Mouse (Mus musculus): ENCODE measurements around the gene Peak1. TPM values are rescaled to one million over a fixed set of nuclear protein-coding genes. Genes with fewer than 3 reads are reported as not detected.

Peak1 gene
- polyA plus RNA-seq, 1 experiment = 5.5 TPM

- Histone ChIP-seq H3K4me3 (ENCODE audit: control insufficient read depth, low read depth, low read length) (no peak overlapping the region), H3K27me3 (ENCODE audit: control insufficient read depth, insufficient read depth, low read length) (no peaks in the 10 kb centered on the region), H3K36me3 (ENCODE audit: control insufficient read depth, insufficient read depth, low read length) (no peaks in the 10 kb centered on the region), H3K4me1 (ENCODE audit: control insufficient read depth, insufficient read depth, low read length) (no peaks in the 10 kb centered on the region), H3K27ac (ENCODE audit: control insufficient read depth, insufficient read depth, low read depth, low read length) (no peak overlapping the region)
- TF ChIP-seq POLR2A (IDR thresholded peaks at IDR 0.05; ENCODE audit: control insufficient read depth, low read depth, low read length) (no peak), CTCF (IDR thresholded peaks at IDR 0.05; ENCODE audit: control insufficient read depth, insufficient read depth, insufficient replicate concordance, low read depth, low read length) (no peak)
Measured at GRCm38 (mm10) chr9:56244336-56244735, 173.5 kb downstream of the Peak1 start.

- Histone ChIP-seq H3K27me3 (ENCODE audit: control insufficient read depth, insufficient read depth, low read length) (no peaks in the 10 kb centered on the region), H3K27ac (ENCODE audit: control insufficient read depth, insufficient read depth, low read depth, low read length) (no peak overlapping the region), H3K4me3 (ENCODE audit: control insufficient read depth, low read depth, low read length) (no peak overlapping the region), H3K36me3 (ENCODE audit: control insufficient read depth, insufficient read depth, low read length) (no peaks in the 10 kb centered on the region), H3K4me1 (ENCODE audit: control insufficient read depth, insufficient read depth, low read length) (no peaks in the 10 kb centered on the region)
- TF ChIP-seq POLR2A (IDR thresholded peaks at IDR 0.05; ENCODE audit: control insufficient read depth, low read depth, low read length) = no peak
- TF ChIP-seq CTCF (IDR thresholded peaks at IDR 0.05; ENCODE audit: control insufficient read depth, insufficient read depth, insufficient replicate concordance, low read depth, low read length) = no peak
Measured at GRCm38 (mm10) chr9:56243885-56244284, 174.0 kb downstream of the Peak1 start.

GRCm38 (mm10) chr9:56242686-56243085 is 175.2 kb downstream of the Peak1 start:
- no peaks in the 10 kb centered on the region for H3K27me3 ChIP-seq (ENCODE audit: control insufficient read depth, insufficient read depth, low read length)
- no peak overlapping the region for H3K27ac ChIP-seq (ENCODE audit: control insufficient read depth, insufficient read depth, low read depth, low read length)
- no peaks in the 10 kb centered on the region for H3K4me1 ChIP-seq (ENCODE audit: control insufficient read depth, insufficient read depth, low read length)
- H3K4me3 ChIP-seq (ENCODE audit: control insufficient read depth, low read depth, low read length) = no peak overlapping the region
- no peaks in the 10 kb centered on the region for H3K36me3 ChIP-seq (ENCODE audit: control insufficient read depth, insufficient read depth, low read length)
- no peak for TF ChIP-seq CTCF (IDR thresholded peaks at IDR 0.05; ENCODE audit: control insufficient read depth, insufficient read depth, insufficient replicate concordance, low read depth, low read length)
- TF ChIP-seq POLR2A (IDR thresholded peaks at IDR 0.05; ENCODE audit: control insufficient read depth, low read depth, low read length) = no peak

DNA sequence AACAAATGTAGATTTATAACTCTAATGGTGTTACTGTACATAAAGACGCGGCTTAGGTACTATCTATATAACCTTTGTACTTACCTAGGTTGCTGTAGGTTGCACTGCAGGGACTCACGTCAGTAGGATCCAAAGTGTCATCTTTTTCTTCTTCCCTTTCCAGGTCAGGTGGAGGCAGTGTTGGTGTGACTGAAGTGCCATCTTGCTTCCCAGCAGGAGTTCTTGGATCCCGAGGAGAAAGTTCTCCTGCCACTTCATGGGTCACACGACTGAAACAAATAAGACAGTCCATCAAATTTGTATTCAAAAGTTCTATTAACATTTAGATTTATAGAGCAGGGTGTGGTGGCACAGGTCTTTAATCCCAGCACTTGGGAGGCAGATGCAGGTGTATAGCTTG is 176.8 kb downstream of the Peak1 start:
- no peak overlapping the region for H3K27ac ChIP-seq (ENCODE audit: control insufficient read depth, insufficient read depth, low read depth, low read length)
- no peaks in the 10 kb centered on the region for H3K4me1 ChIP-seq (ENCODE audit: control insufficient read depth, insufficient read depth, low read length)
- TF ChIP-seq POLR2A (IDR thresholded peaks at IDR 0.05; ENCODE audit: control insufficient read depth, low read depth, low read length) (no peak), CTCF (IDR thresholded peaks at IDR 0.05; ENCODE audit: control insufficient read depth, insufficient read depth, insufficient replicate concordance, low read depth, low read length) (no peak)
- H3K4me3 ChIP-seq (ENCODE audit: control insufficient read depth, low read depth, low read length) = no peak overlapping the region
- no peaks in the 10 kb centered on the region for H3K27me3 ChIP-seq (ENCODE audit: control insufficient read depth, insufficient read depth, low read length)
- H3K36me3 ChIP-seq (ENCODE audit: control insufficient read depth, insufficient read depth, low read length) = no peaks in the 10 kb centered on the region

- TF ChIP-seq POLR2A (IDR thresholded peaks at IDR 0.05; ENCODE audit: control insufficient read depth, low read depth, low read length) = no peak
- no peak for TF ChIP-seq CTCF (IDR thresholded peaks at IDR 0.05; ENCODE audit: control insufficient read depth, insufficient read depth, insufficient replicate concordance, low read depth, low read length)
- H3K27me3 ChIP-seq (ENCODE audit: control insufficient read depth, insufficient read depth, low read length) = no peaks in the 10 kb centered on the region
- H3K27ac ChIP-seq (ENCODE audit: control insufficient read depth, insufficient read depth, low read depth, low read length) = no peak overlapping the region
- no peak overlapping the region for H3K4me3 ChIP-seq (ENCODE audit: control insufficient read depth, low read depth, low read length)
- no peaks in the 10 kb centered on the region for H3K36me3 ChIP-seq (ENCODE audit: control insufficient read depth, insufficient read depth, low read length)
- no peaks in the 10 kb centered on the region for H3K4me1 ChIP-seq (ENCODE audit: control insufficient read depth, insufficient read depth, low read length)
Measured at GRCm38 (mm10) chr9:56235871-56236298, 182.0 kb downstream of the Peak1 start.

- Histone ChIP-seq H3K27ac (ENCODE audit: control insufficient read depth, insufficient read depth, low read depth, low read length) (no peak overlapping the region), H3K36me3 (ENCODE audit: control insufficient read depth, insufficient read depth, low read length) (no peaks in the 10 kb centered on the region), H3K4me3 (ENCODE audit: control insufficient read depth, low read depth, low read length) (no peak overlapping the region), H3K27me3 (ENCODE audit: control insufficient read depth, insufficient read depth, low read length) (no peaks in the 10 kb centered on the region), H3K4me1 (ENCODE audit: control insufficient read depth, insufficient read depth, low read length) (no peaks in the 10 kb centered on the region)
- TF ChIP-seq CTCF (IDR thresholded peaks at IDR 0.05; ENCODE audit: control insufficient read depth, insufficient read depth, insufficient replicate concordance, low read depth, low read length) (no peak), POLR2A (IDR thresholded peaks at IDR 0.05; ENCODE audit: control insufficient read depth, low read depth, low read length) (no peak)
Measured at GRCm38 (mm10) chr9:56235281-56235680, 182.6 kb downstream of the Peak1 start.

GRCm38 (mm10) chr9:56234561-56234960 is 183.3 kb downstream of the Peak1 start:
- no peak overlapping the region for H3K4me3 ChIP-seq (ENCODE audit: control insufficient read depth, low read depth, low read length)
- H3K27me3 ChIP-seq (ENCODE audit: control insufficient read depth, insufficient read depth, low read length) = no peaks in the 10 kb centered on the region
- no peaks in the 10 kb centered on the region for H3K4me1 ChIP-seq (ENCODE audit: control insufficient read depth, insufficient read depth, low read length)
- TF ChIP-seq POLR2A (IDR thresholded peaks at IDR 0.05; ENCODE audit: control insufficient read depth, low read depth, low read length) = no peak
- TF ChIP-seq CTCF (IDR thresholded peaks at IDR 0.05; ENCODE audit: control insufficient read depth, insufficient read depth, insufficient replicate concordance, low read depth, low read length) = no peak
- no peaks in the 10 kb centered on the region for H3K36me3 ChIP-seq (ENCODE audit: control insufficient read depth, insufficient read depth, low read length)
- no peak overlapping the region for H3K27ac ChIP-seq (ENCODE audit: control insufficient read depth, insufficient read depth, low read depth, low read length)

GRCm38 (mm10) chr9:56233316-56233715 is 184.6 kb downstream of the Peak1 start:
- Histone ChIP-seq H3K27ac (ENCODE audit: control insufficient read depth, insufficient read depth, low read depth, low read length) (no peak overlapping the region), H3K27me3 (ENCODE audit: control insufficient read depth, insufficient read depth, low read length) (no peaks in the 10 kb centered on the region), H3K36me3 (ENCODE audit: control insufficient read depth, insufficient read depth, low read length) (no peaks in the 10 kb centered on the region), H3K4me1 (ENCODE audit: control insufficient read depth, insufficient read depth, low read length) (no peaks in the 10 kb centered on the region), H3K4me3 (ENCODE audit: control insufficient read depth, low read depth, low read length) (no peak overlapping the region)
- no peak for TF ChIP-seq POLR2A (IDR thresholded peaks at IDR 0.05; ENCODE audit: control insufficient read depth, low read depth, low read length)
- no peak for TF ChIP-seq CTCF (IDR thresholded peaks at IDR 0.05; ENCODE audit: control insufficient read depth, insufficient read depth, insufficient replicate concordance, low read depth, low read length)

Data from testis, adult 2 months (tissue).